Mouse (Mus musculus) stomach, embryonic 14.5 days (tissue): ENCODE data around the gene Pigr. TPM values are rescaled to one million over a fixed set of nuclear protein-coding genes. Genes with fewer than 3 reads are reported as not detected.

Experiments
- ATAC-seq: fragments of 200-750 bp; cut with Nextera tagmentation; 2 replicates; pipeline ENCODE4 v1.8.0; 2017; ENCODE audit warnings: low read depth, moderate TSS enrichment; ENCODE audit not compliant: insufficient number of reproducible peaks, insufficient read depth, low FRiP score
- H3K27ac ChIP-seq: fragments of 300-500 bp; sonication (generic); 2 replicates; pipeline ENCODE4 v1.5.1; 2014; ENCODE audit warnings: mild to moderate bottlenecking, low read length, moderate library complexity, mixed read lengths
- H3K27me3 ChIP-seq: fragments of 300-500 bp; sonication (generic); 2 replicates; pipeline ENCODE4 v1.6.1; 2014; ENCODE audit warnings: low read length, control low read depth, mixed read lengths; ENCODE audit not compliant: control insufficient read depth, insufficient read depth
- H3K36me3 ChIP-seq: fragments of 300-500 bp; sonication (generic); 2 replicates; pipeline ENCODE4 v1.6.1; 2014; ENCODE audit warnings: mild to moderate bottlenecking, control low read depth, low read length, moderate library complexity, mixed read lengths; ENCODE audit not compliant: control insufficient read depth, insufficient read depth
- H3K4me1 ChIP-seq: fragments of 300-500 bp; sonication (generic); 2 replicates; pipeline ENCODE4 v1.6.1; 2014; ENCODE audit warnings: low read length, control low read depth, mixed read lengths; ENCODE audit not compliant: control insufficient read depth, insufficient read depth
- H3K4me2 ChIP-seq: fragments of 300-500 bp; sonication (generic); replicated peaks from 2 replicates; pipeline ENCODE4 v1.6.1; 2014; ENCODE audit warnings: low read depth, low read length, control low read depth
- H3K4me3 ChIP-seq: fragments of 300-500 bp; sonication (generic); 2 replicates; pipeline ENCODE4 v1.5.1; 2014; ENCODE audit warnings: low read depth, low read length, control low read depth
- H3K9ac ChIP-seq: fragments of 300-500 bp; sonication (generic); replicated peaks from 2 replicates; pipeline ENCODE4 v1.6.1; 2014; ENCODE audit warnings: low read depth, mild to moderate bottlenecking, control low read depth, low read length, moderate library complexity, mixed read lengths
- H3K9me3 ChIP-seq: fragments of 300-500 bp; sonication (generic); 2 replicates; pipeline ENCODE4 v1.6.1; 2016; ENCODE audit warnings: low read depth, low read length, control low read depth; ENCODE audit not compliant: control insufficient read depth
- WGBS: fragments of 180-500 bp; shearing (Covaris S2); extraction: QIAGEN DNeasy Blood & Tissue Kit; methylation state at CpG from one replicate; pipeline ENCODE4 v1.1.7; 2014; 5-methylcytosine and 5-hydroxymethylcytosine counted together
- polyA plus RNA-seq: library from polyadenylated mRNA; unstranded; fragments of >200 nt; fragmentation: Nextera tagmentation; extraction: Ambion mirVana; gene quantifications from 2 replicates; pipeline ENCODE4 v1.2.1, GENCODE M21; 2014

The Pigr gene
- polyA plus RNA-seq, 1 experiment from 2014 or later = not detected

- Histone ChIP-seq H3K4me3 (no peak overlapping the region), H3K36me3 (no peaks in the 10 kb centered on the region), H3K9ac (no peak overlapping the region), H3K4me2 (no peak overlapping the region), H3K27ac (no peak overlapping the region), H3K9me3 (no peaks in the 10 kb centered on the region), H3K4me1 (no peaks in the 10 kb centered on the region), H3K27me3 (no peaks in the 10 kb centered on the region)
- 81% methylated on average over 7 of the region's 7 CpGs for WGBS
- ATAC-seq = no peak
These were observed 6.0 kb upstream of the Pigr start for GRCm38 (mm10) chr1:130820316-130821148.

GRCm38 (mm10) chr1:130821149-130821471 is 5.4 kb upstream of the Pigr start:
- H3K27ac ChIP-seq = no peak overlapping the region
- WGBS = 72% methylated on average over 2 of the region's 2 CpGs
- no peaks in the 10 kb centered on the region for H3K36me3 ChIP-seq
- H3K27me3 ChIP-seq = no peaks in the 10 kb centered on the region
- H3K9ac ChIP-seq = no peak overlapping the region
- no peak overlapping the region for H3K4me2 ChIP-seq
- ATAC-seq = no peak
- no peak overlapping the region for H3K4me3 ChIP-seq
- no peaks in the 10 kb centered on the region for H3K4me1 ChIP-seq
- no peaks in the 10 kb centered on the region for H3K9me3 ChIP-seq

GRCm38 (mm10) chr1:130821911-130822625 is 4.4 kb upstream of the Pigr start:
- Histone ChIP-seq H3K9ac (no peak overlapping the region), H3K4me2 (no peak overlapping the region), H3K36me3 (no peaks in the 10 kb centered on the region), H3K4me1 (no peaks in the 10 kb centered on the region), H3K27me3 (no peaks in the 10 kb centered on the region), H3K27ac (no peak overlapping the region), H3K9me3 (no peaks in the 10 kb centered on the region), H3K4me3 (no peak overlapping the region)
- WGBS = 53% methylated on average over 9 of the region's 9 CpGs
- ATAC-seq = peak; percentile 33; the same call in 1 of the 2 replicates

- no peaks in the 10 kb centered on the region for H3K27me3 ChIP-seq
- no peaks in the 10 kb centered on the region for H3K4me1 ChIP-seq
- no peak overlapping the region for H3K4me2 ChIP-seq
- H3K36me3 ChIP-seq = no peaks in the 10 kb centered on the region
- no peak overlapping the region for H3K27ac ChIP-seq
- no peaks in the 10 kb centered on the region for H3K9me3 ChIP-seq
- WGBS = 72% methylated on average over 4 of the region's 4 CpGs
- no peak overlapping the region for H3K4me3 ChIP-seq
- H3K9ac ChIP-seq = no peak overlapping the region
- ATAC-seq = no peak
These were observed 2.2 kb downstream of the Pigr start for GRCm38 (mm10) chr1:130828656-130829055.

- Histone ChIP-seq H3K27me3 (no peaks in the 10 kb centered on the region), H3K36me3 (no peaks in the 10 kb centered on the region), H3K4me2 (no peak overlapping the region), H3K9ac (no peak overlapping the region), H3K9me3 (no peaks in the 10 kb centered on the region), H3K27ac (no peak overlapping the region), H3K4me3 (no peak overlapping the region), H3K4me1 (no peaks in the 10 kb centered on the region)
- ATAC-seq = no peak
- 70% methylated on average over 8 of the region's 8 CpGs for WGBS
These were observed 3.7 kb downstream of the Pigr start for GRCm38 (mm10) chr1:130829906-130830830.

GRCm38 (mm10) chr1:130832230-130833149 is 6.0 kb downstream of the Pigr start:
- no peak overlapping the region for H3K4me2 ChIP-seq
- WGBS = 77% methylated on average over 5 of the region's 5 CpGs
- no peak overlapping the region for H3K9ac ChIP-seq
- H3K9me3 ChIP-seq = no peaks in the 10 kb centered on the region
- no peaks in the 10 kb centered on the region for H3K36me3 ChIP-seq
- H3K27ac ChIP-seq = no peak overlapping the region
- no peaks in the 10 kb centered on the region for H3K27me3 ChIP-seq
- H3K4me1 ChIP-seq = no peaks in the 10 kb centered on the region
- no peak overlapping the region for H3K4me3 ChIP-seq
- ATAC-seq = no peak

GRCm38 (mm10) chr1:130835161-130835936 is 8.9 kb downstream of the Pigr start:
- H3K4me3 ChIP-seq = no peak overlapping the region
- H3K4me2 ChIP-seq = no peak overlapping the region
- H3K36me3 ChIP-seq = no peaks in the 10 kb centered on the region
- no peaks in the 10 kb centered on the region for H3K27me3 ChIP-seq
- no peak overlapping the region for H3K27ac ChIP-seq
- H3K4me1 ChIP-seq = no peaks in the 10 kb centered on the region
- H3K9me3 ChIP-seq = no peaks in the 10 kb centered on the region
- ATAC-seq = no peak
- H3K9ac ChIP-seq = no peak overlapping the region
- 82% methylated on average over 6 of the region's 6 CpGs for WGBS
